Mouse (Mus musculus) regulatory T cell (primary cell): ENCODE results near the gene Gm10277.

Experiments
- in situ Hi-C: fragments of 300-600 bp; cut with MboI, MseI; formaldehyde crosslinking; loops from one replicate; pipeline ENCODE4 v1.15.1; 2025; ENCODE audit warnings: high pct_unique_total_duplicates

Gm10277 gene

DNA sequence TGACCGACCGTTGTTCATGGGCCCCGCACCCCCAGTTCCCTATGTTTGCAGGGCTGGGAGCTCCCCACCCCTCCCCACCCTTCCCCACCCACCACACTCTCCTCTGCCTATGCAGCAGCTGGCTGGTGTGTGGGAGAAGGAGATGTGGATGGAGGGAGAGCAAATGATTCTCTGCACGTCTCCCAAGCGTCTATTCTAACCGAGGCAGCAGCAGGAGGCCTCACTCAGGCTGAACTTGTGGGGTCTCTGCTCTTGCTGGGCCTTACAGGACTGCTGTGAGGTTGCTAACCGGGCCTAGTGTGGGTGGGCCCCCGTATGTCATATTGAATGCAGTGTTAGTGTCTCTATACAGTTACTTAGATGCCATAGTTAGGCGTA is 12.9 kb upstream of the Gm10277 start:
- in situ Hi-C loops = no loop called here

DNA sequence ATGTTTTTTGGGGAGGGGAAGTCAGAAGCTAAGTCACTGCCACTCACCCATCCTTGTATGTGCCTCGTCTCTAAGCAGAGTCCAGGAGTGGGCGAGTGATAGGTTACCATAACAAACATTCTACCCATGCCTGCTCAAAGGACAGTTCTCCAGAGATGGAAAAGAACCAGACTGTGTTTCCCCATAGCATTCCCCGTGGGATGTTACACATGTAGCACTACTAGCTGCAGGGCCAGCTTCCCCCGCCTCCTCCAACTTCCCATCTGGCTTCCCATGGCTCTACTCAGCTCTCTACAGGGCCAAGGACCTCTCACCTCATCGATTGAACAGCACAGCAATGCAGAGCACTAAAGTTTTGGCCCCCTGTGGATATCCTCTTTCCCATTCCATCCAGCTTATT is 7.7 kb upstream of the Gm10277 start:
- in situ Hi-C loops = no loop called here

DNA sequence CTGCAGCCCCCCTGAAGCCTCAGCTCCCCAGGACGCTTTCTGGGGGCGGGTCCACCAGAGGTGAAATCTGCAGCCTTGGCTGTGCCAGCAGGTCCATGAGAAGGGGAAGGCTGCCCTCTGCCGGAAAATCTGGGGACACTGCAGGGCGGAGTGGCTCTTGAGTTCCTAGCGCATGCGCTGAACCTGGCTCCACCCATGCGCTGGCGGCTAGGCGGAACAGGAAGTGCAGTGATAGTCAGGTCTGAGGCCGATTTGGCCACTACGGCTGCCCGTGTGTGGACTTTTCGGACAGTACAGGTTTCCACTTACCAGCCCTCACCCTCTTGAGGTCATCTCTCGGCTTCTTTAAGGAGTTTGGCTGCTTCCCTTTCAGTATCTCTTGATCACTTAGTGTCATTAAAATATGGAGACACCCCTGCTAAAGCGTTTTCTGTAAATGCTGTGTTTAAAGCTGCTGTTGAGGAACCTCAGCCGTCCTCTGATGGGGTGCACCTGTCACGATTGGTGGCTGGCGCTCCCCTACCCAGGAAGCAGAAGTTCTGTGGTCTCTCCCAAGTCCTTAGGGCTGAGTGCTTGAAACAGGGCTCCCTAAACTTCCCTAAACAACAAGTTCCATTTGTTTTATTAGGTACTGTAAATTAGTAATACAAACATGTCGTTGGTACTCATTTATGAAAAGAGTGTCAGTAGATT is 5.8 kb upstream of the Gm10277 start:
- in situ Hi-C loops = no loop called here

DNA sequence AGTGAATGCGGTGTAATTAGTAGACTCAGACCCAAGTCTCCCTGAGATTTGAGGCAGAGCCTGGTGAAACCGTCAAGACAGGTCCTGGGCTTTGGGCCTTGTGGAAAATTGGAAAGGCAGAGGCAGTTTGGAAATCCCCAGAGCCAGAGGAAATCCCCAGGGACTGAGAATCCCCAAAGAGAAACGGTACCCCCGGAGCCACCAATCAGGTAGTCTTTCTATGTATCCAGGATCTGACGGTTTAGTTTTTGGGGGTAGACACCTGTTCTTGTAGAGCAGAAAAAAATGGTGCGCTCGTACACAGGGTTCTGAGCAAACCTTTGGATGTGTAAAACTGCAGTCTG is 5.0 kb upstream of the Gm10277 start:
- in situ Hi-C loops = no loop called here

DNA sequence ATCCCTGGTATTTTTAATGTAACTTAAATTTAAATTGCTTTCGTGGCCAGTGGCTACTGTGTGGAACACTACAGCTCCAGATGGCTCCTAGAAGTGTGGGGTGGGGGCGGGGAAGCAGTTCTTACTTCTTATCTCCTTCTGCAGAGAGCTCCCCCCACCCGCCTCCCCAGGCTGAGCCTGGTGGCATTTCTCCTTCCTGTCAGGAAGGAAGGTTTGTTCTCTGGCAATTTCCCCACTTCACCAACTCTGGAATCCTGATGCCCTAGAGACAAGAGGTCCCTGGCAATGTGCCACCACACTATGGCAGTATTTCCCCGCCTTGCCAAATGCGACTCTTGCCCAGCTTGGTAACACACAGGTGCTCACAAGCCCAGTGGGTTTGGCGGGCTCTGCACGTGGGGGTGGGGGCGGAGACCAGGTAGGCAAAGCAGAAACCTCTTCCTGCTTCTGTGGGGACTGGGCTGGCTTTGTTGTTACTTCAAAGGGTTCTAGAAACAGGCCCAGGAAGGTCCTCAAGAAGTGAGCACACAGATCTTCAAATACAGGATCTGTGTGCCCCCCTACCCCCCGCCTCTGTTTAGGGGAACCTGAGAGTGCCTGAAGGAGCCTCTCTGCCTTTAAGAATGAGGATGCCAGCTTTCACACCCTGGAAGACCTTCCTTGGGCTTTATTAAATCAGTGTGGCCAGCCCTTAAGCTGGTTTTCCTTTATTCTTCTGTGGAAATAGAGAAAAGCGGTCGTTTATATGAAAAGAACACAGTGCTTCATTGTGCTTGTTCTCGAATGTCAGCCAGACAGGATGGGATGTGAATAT is 4.4 kb upstream of the Gm10277 start:
- in situ Hi-C loops = no loop called here

DNA sequence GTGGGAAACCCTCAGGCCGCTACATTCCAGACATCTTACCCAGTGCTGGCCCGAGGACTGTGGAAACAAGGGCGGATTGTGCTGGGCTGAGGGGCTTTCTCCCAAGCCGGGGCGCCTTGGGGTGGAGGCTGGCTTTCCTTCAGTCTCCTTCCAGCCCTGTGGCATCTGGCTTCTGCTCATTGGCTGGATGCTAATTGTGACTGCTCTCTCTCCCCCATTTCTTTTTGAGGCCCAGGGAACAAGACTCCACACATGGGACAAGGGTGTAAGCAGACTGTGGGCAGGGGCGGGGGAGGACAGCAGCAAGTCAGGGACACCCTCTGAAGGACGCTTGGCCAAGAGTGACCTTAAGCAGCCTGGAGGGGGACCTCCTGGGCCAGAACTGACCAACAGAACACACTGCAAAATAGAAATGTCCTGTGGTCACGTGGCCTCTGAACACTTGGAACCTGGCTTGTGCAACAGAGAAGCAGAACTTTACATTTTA is 3.7 kb upstream of the Gm10277 start:
- in situ Hi-C loops = no loop called here

DNA sequence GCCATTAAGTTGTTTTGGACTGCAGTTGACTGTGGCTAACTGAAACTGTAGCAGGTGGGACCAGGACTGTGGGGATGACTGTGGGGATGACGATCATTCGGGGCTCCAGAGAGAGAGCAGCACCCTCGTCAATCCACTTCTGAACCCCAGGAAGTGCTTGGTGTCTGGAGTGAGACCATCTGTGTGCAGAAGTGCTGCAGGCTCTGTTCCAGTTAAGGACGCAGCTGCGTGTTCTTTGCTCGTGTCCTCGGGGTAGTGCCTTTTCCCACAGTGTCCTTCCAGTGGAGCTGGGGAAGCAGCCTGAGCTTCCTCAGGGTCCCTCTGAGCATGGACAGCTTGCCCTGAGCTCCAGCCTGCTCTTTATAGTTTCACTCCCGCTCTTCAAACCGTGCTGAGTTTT is 2.7 kb upstream of the Gm10277 start:
- in situ Hi-C loops = no loop called here

DNA sequence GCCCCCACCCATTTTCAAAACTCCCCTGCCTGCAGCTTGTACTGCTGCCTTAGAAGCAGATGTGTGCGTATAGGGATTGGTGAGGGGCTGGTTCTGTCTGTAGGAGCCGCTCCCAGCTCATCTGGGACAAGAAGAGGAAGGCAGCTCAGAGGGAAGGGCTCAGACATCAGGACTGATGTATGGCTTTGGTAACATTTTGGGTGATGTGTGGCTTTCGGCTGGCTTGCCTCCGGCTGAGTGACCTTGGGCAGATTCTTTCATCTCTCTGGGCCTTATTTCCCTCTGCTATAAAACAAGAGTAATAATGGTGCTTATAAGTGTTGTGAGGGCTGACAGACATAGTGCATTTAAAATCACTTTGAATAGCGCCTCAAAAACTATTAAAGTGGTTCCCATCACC is 2.0 kb upstream of the Gm10277 start:
- in situ Hi-C loops = no loop called here

DNA sequence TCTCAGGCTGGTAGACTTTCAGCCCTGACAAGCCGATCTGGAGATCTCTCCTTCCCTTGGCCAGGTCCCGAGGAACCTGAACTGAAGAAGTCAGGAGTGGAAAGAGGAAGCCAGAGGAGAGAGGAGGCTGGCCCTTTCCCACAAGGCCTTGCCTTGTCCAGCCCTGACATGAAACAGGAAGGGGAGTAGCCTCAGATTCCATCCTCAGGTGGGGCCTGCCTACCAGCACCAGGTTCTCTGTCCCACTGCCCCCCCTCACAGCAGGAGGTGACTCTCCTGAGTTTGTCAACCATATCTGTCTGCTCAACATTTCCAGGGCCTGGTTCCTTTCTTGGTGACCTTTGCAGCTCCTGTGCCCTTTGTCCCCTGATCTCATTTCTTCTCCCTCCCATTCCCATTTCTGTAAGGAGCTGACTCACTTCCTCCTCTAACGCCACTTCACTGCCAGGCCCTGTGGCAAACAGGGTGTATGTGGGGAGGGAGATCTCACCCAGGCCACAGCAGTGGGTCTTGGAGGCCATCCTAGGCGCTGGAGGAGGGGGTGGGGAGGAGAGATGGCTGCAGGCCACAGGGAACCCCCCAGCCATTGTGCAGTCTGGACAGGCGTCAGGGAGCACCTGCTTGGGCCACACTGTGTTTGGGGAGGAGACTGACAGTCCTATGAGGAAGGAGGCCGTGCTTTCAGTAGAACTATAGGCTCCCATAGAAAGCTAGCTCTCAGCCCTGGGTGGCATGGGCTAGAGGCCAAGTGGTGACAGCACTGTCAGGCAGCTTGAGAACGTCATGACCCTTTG is 1.6 kb downstream of the Gm10277 start:
- in situ Hi-C loops = no loop called here

DNA sequence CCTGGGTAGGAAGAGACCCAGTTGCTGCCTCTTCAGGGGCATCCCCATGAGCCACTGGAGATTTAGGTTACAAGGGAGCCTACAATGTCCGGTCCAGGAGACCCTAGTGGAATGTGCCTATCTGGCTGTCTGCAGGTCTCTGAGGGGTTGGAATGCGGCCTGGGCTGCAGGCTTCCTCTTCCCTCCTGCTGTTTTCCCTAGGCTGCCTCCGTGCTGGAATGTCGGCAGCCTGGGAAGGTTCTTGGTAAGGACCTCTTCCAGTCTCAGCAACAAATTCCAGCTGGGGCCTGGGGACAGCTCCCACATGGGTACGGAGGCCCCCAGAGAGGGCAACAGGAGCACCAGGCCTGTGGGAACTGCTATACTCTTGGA is 2.2 kb downstream of the Gm10277 start:
- in situ Hi-C loops = no loop called here

DNA sequence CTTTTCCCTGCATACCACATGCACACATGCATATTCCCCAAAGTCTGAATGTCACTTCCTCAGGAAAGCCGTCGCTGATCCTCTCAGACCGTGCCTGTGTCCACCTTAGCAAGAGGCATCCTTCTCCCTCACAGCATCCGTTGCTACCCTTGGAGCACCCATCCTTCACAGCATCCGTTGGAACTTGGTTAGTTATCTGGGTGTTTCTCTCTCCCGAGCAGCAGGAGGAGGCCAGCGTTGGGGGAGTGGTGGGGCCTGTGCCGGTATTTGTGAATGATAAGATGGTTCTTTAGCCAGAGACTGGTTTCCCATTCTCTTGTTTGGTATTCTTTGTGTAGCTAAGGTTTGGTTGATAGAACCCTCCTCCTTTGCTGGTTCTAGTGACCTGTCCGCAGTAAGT is 2.7 kb downstream of the Gm10277 start:
- in situ Hi-C loops = no loop called here

DNA sequence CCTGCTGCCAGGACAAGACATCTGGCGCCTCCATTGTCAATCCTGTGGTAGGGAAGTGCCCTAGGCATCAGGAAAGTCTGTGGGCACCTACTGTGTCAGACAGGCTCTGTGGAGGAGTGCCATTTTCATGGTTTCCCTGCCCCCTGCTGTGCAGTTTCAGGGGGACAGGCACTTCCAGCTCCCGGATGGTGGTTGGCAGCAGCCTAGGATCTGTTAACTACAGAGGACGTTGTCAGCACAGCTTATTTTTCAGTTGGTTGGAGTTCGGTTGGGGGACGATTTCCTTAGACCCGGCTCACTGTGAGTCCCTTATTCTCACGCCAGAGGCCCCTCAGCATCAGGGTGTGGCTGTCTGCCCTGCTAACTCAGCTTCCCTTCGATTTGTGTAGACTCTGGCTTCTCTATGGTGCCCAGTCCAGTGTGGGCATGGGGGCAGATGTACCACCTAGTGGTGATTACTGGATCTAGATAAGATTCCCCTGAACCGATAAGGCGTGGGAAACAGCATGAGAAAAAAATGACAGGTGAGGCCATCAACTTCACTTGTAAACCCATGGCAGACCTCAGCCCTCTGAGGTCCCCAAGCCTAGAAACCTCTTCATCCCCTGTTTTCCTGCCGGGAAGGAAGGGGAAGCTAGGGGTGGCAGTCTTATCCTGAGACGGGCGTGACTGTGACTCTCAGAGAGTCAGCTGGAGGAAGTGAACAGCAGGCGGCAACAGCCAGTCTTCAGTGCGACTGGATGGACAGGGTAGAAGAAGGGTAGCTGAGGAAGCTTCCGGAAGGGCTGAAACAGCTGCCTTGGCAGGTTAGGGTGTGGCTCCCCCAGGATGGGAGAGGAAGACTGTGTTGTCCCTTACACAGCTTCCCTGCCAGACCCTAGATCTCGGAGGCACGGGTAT is 3.5 kb downstream of the Gm10277 start:
- in situ Hi-C loops = no loop called here

DNA sequence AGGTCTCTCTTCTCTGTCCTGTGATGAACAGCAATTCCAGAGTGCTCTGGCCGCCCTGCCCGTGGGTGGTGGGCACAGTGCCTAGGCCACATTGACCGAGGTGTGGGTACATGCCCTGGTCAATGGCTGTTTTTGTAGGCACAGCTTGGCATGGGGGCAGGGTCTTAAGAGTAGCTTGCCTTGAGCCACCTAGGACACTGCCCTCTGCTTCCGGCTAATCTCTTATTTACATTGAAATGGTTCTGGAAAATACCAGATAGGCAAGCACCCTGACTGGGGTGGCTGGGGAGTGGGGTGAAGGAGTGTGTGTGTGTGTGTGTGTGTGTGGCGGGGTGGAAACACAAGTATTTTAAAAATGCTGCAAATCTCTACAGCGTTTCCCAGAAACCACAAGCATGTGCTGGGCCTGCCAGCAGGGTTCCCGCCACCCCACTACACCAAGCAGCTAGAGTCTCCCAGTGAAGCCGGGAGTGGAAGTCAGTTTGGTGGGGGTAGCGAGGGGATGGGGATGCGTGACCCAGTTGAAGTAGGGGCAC is 4.3 kb downstream of the Gm10277 start:
- in situ Hi-C loops = no loop called here

DNA sequence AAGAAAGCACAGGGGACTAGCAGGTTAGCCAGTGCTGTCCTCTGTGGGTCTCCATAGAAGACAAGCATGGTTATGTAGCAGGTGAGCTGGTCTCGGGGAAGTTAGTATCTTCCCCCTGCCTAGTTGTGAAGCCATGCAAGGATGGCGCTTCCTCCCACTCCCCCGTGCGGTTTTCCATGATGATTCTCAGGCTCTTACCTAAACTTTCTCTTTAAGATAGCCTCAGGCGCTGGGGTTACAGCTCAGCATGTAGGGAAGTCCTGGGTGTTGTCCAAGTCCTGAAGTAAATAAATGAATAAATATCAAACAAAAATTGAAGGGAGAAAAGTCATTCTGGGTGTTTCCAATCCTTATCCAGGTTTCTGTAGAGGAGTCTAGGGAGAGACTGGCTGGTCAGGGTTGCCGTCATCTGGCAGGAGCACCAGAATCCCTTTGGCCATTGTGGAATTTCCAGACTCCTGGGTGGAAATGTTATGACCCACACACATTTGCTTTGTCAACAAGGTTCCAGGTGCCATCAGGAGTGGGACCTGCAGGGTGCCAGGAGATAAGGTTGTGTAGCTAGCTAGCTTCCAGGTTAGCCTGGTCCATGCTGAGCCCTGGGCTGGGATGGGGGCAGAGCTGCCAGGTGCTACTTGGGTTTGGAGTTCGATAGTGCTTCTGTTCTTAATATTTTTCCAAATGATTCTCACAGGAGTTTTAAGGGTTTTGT is 5.3 kb downstream of the Gm10277 start:
- in situ Hi-C loops = no loop called here

DNA sequence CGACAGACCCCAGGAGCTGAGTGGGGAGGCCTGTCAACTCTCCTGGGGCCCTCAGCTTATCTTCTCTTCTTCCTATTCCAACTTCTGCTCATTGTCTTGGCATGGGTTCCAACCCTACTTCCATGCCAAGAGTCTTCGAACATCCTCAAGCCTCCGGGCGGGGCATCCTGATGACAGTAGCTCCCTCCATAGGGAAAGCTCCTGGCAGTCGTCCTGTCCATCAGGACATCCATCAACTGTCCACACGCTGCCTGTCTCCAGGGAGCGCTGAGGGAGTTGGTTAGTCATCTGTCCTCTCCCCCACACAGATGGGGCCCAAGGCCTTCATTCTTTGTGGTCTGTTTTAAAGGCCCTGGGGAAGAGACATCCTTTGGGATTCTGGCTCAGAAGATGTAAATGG is 6.5 kb downstream of the Gm10277 start:
- in situ Hi-C loops = no loop called here

DNA sequence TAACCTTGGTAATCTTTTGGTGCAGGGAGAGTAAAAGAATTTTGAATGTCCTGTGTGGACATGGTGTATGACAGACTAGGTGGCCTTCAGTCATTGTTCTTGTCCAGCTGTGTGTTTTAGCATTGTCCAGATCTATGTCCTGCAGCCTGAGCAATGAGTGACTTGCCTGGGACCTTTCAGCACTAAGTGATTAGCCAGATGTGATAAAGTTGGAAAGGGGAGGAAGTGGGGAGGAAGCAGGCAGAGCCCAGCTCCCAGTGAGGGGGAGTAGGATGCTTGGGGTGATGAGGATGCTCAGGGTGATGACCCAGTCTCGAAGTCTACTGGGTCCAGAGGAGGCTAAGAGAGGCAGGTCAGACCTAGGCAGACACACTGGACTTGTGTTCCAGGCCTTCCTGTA is 8.3 kb downstream of the Gm10277 start:
- in situ Hi-C loops = no loop called here

DNA sequence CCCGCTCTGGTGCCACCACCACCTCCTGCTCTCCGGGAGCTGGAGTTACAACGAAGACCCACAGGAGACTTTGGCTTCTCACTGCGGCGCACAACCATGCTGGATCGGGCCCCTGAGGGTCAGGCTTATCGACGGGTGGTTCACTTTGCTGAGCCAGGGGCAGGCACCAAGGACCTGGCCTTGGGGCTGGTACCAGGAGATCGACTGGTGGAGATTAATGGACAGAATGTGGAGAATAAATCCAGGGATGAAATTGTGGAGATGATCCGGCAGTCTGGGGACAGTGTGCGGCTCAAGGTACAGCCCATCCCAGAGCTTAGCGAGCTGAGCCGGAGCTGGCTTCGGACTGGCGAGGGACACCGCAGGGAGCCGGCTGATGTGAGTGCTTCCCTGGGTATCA is 9.6 kb downstream of the Gm10277 start:
- in situ Hi-C loops = no loop called here

DNA sequence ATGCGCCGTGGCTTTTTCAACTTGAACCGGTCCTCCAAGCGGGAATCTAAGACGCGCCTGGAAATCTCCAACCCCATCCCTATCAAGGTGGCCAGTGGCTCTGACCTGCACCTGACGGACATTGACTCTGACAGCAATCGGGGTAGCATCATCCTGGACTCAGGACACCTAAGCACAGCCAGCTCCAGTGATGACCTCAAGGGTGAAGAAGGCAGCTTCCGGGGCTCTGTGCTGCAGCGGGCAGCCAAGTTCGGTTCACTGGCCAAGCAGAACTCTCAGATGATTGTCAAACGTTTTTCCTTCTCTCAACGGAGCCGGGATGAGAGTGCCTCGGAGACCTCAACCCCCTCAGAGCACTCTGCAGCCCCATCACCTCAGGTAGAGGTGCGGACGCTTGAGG is 10.1 kb downstream of the Gm10277 start:
- in situ Hi-C loops = no loop called here

DNA sequence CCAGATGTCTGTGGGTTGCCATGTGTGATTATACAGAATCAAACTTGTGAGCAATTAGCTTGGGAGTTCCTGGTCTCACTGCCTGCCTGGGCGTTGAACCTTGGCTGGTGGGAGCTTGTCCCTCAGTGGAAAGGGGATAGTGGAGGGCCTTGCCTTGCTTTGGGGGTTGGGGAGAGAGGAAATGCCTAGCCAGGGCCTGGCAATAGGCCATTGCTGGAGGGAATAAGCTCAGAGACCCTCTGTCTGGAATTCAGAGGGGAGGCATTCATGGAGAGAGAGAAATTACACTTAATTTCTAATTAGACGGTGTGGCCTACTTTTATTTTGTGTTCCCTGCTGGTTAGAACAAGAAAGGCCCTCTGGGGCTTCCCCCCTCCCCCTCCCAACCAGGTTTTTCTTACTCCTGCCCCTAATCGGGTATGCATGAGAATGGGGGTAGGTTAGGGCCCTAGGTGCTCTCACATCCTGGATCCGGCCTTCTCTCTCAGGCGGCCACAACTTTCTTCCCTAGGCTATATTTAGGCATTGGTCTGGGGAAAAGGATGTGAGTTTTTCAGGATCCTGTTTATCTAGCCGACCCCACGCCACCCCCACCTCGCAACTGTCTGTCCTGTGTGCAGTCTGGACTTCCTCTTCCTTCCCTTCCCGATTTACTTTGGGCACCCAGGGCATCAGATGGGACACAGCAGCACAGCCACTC is 11.7 kb downstream of the Gm10277 start:
- in situ Hi-C loops = no loop called here
